15 mouse cellular contexts compared by ENCODE assay signal in genomic region chr12:79384787-79385186, GRCm38 (mm10).
DNase-seq lines count a peak whose midpoint lies in the region; ATAC-seq and TF ChIP-seq lines count a peak whose summit lies in the region.
"Had no signal": no experiment of that assay in that cellular context is flagged by ENCODE, and none has a peak within 500 bp of the region (broad histone marks: within the 10 kb centered on the region; RNA-seq: fewer than 3 reads in every experiment).

No protein-coding gene starts in this region.

- intact Hi-C loops in left cerebral cortex, postnatal 4 days (cut with DNase I) = no loop called here

- no peaks in the 10 kb centered on the region for H3K9me3 ChIP-seq in heart, embryonic 12.5 days (replicated peaks)
- H3K9me3 ChIP-seq in liver, embryonic 13.5 days (replicated peaks) = no peaks in the 10 kb centered on the region
- no peaks in the 10 kb centered on the region for H3K9me3 ChIP-seq in stomach, postnatal 0 days (ENCODE audit: control insufficient read depth, low read length)
- H3K9me3 ChIP-seq: G1E; hindbrain, embryonic 10.5 days had no signal

- no peaks in the 10 kb centered on the region for H3K36me3 ChIP-seq in heart, embryonic 12.5 days
- H3K36me3 ChIP-seq in liver, embryonic 13.5 days = no peaks in the 10 kb centered on the region
- H3K36me3 ChIP-seq in stomach, postnatal 0 days (ENCODE audit: control insufficient read depth, insufficient read depth, low read length) = no peaks in the 10 kb centered on the region
- H3K36me3 ChIP-seq: hindbrain, embryonic 10.5 days had no signal

- no peak for ATAC-seq in heart, embryonic 12.5 days (ENCODE audit: insufficient number of reproducible peaks, low FRiP score)
- no peak; the same call in 1 of the 2 replicates for ATAC-seq in liver, embryonic 13.5 days (ENCODE audit: low read depth)
- ATAC-seq in stomach, postnatal 0 days (ENCODE audit: low FRiP score, low TSS enrichment) = peak; percentile 86

- peak overlapping the region; percentile 28 for H3K27ac ChIP-seq in heart, embryonic 12.5 days (ENCODE audit: poor library complexity, severe bottlenecking)
- no peak overlapping the region for H3K27ac ChIP-seq in liver, embryonic 13.5 days
- peak overlapping the region; percentile 90 for H3K27ac ChIP-seq in stomach, postnatal 0 days (replicated peaks)
- H3K27ac ChIP-seq: hindbrain, embryonic 10.5 days had no signal

- no peaks in the 10 kb centered on the region for H3K27me3 ChIP-seq in heart, embryonic 12.5 days (replicated peaks)
- H3K27me3 ChIP-seq in liver, embryonic 13.5 days = no peaks in the 10 kb centered on the region
- no peaks in the 10 kb centered on the region for H3K27me3 ChIP-seq in stomach, postnatal 0 days (ENCODE audit: control insufficient read depth, insufficient read depth, low read length)

- TF ChIP-seq CTCF in stomach, postnatal 0 days (IDR thresholded peaks at IDR 0.05; ENCODE audit: low read depth) = no peak

- H3K9ac ChIP-seq in heart, embryonic 12.5 days = no peak overlapping the region
- H3K9ac ChIP-seq in liver, embryonic 13.5 days = no peak overlapping the region
- H3K9ac ChIP-seq in stomach, postnatal 0 days (ENCODE audit: low read length) = no peak overlapping the region

- DNase-seq in heart, adult 9 months (ENCODE audit: low spot score in 2 of 2) = no peak
- DNase-seq in urinary bladder, postnatal 14 days (ENCODE audit: low spot score) = peak; percentile 26
- DNase-seq in urinary bladder, postnatal 25 days (ENCODE audit: low spot score) = no peak
- DNase-seq in liver, embryonic 13.5 days = no peak
- peak; percentile 70 for DNase-seq in stomach, postnatal 0 days (ENCODE audit: low spot score)
- DNase-seq in left cerebral cortex, postnatal 4 days = no peak
- no peak for DNase-seq in ovary, postnatal 14 days (ENCODE audit: low spot score)
- DNase-seq: B cell, adult 2 months; cerebellum, postnatal 10 days; kidney, adult 18-20 months; thymus, postnatal 4 days had no signal

- no peak for TF ChIP-seq EP300 in stomach, postnatal 0 days (optimal IDR thresholded peaks at IDR 0.05)

- H3K4me2 ChIP-seq in heart, embryonic 12.5 days = peak overlapping the region; percentile 28
- peak overlapping the region; percentile 26; the same call in 1 of the 2 replicates for H3K4me2 ChIP-seq in liver, embryonic 13.5 days
- H3K4me2 ChIP-seq in stomach, postnatal 0 days (replicated peaks; ENCODE audit: low read depth) = peak overlapping the region; percentile 44
- H3K4me2 ChIP-seq: midbrain, embryonic 11.5 days had no signal

- H3K4me3 ChIP-seq in heart, embryonic 12.5 days = no peak overlapping the region
- H3K4me3 ChIP-seq in liver, embryonic 13.5 days (replicated peaks) = no peak overlapping the region
- peak overlapping the region; percentile 13; the same call in 1 of the 2 replicates for H3K4me3 ChIP-seq in stomach, postnatal 0 days (ENCODE audit: low read depth, low read length)
- H3K4me3 ChIP-seq: hindbrain, embryonic 10.5 days had no signal

- WGBS in heart, embryonic 12.5 days = 32% methylated on average over 9 of the region's 9 CpGs
- 48% methylated on average over 9 of the region's 9 CpGs for WGBS in liver, embryonic 13.5 days (ENCODE audit: insufficient replicate concordance)
- WGBS in stomach, postnatal 0 days = 15% methylated on average over 9 of the region's 9 CpGs

- H3K4me1 ChIP-seq in heart, embryonic 12.5 days (replicated peaks) = peaks cover 28% of the 10 kb centered on the region
- peaks cover 27% of the 10 kb centered on the region for H3K4me1 ChIP-seq in liver, embryonic 13.5 days (replicated peaks)
- H3K4me1 ChIP-seq in stomach, postnatal 0 days (replicated peaks; ENCODE audit: control insufficient read depth, insufficient read depth) = peaks cover 4% of the 10 kb centered on the region; the same call in 1 of the 2 replicates

Comparison
In these comparisons a context has a peak if more than half of its experiments do, and no peak if none do; other contexts are left out.
1. DNase-seq: peak in urinary bladder, postnatal 14 days (single experiment) and stomach, postnatal 0 days (single experiment); none in heart, adult 9 months (0 of 2), urinary bladder, postnatal 25 days (single experiment), liver, embryonic 13.5 days (single experiment), left cerebral cortex, postnatal 4 days (single experiment) and ovary, postnatal 14 days (single experiment).
2. Peak in every context shown above with its lines, with median percentiles within 50 percentile points of each other: H3K4me2 ChIP-seq.